Mouse (Mus musculus) midbrain, embryonic 15.5 days (tissue): ENCODE results near the gene Lrmda. TPM values are rescaled to one million over a fixed set of nuclear protein-coding genes. Genes with fewer than 3 reads are reported as not detected.

ENCODE experiments used
- ATAC-seq: fragments of 200-750 bp; cut with Nextera tagmentation; replicated peaks from 2 replicates; pipeline ENCODE4 v1.8.0; 2017; ENCODE audit warnings: moderate TSS enrichment
- H3K27ac ChIP-seq: fragments of 300-500 bp; sonication (generic); 2 replicates; pipeline ENCODE4 v1.5.1; 2015; ENCODE audit warnings: mild to moderate bottlenecking, inconsistent platforms
- H3K27me3 ChIP-seq: fragments of 300-500 bp; sonication (generic); replicated peaks from 2 replicates; pipeline ENCODE4 v1.6.1; 2015; ENCODE audit warnings: inconsistent platforms
- H3K36me3 ChIP-seq: fragments of 300-500 bp; sonication (generic); replicated peaks from 2 replicates; pipeline ENCODE4 v1.6.1; 2015; ENCODE audit warnings: inconsistent platforms
- H3K4me1 ChIP-seq: fragments of 300-500 bp; sonication (generic); 2 replicates; pipeline ENCODE4 v1.6.1; 2015; ENCODE audit warnings: inconsistent platforms
- H3K4me2 ChIP-seq: fragments of 300-500 bp; sonication (generic); 2 replicates; pipeline ENCODE4 v1.6.1; 2015; ENCODE audit warnings: inconsistent platforms, mild to moderate bottlenecking, moderate library complexity
- H3K4me3 ChIP-seq: fragments of 300-500 bp; sonication (generic); 2 replicates; pipeline ENCODE4 v1.5.1; 2015; ENCODE audit warnings: mild to moderate bottlenecking, inconsistent platforms
- H3K9ac ChIP-seq: fragments of 300-500 bp; sonication (generic); 2 replicates; pipeline ENCODE4 v1.6.1; 2015; ENCODE audit warnings: mild to moderate bottlenecking, inconsistent platforms
- H3K9me3 ChIP-seq: fragments of 300-500 bp; sonication (generic); 2 replicates; pipeline ENCODE4 v1.6.1; 2016; ENCODE audit warnings: inconsistent platforms
- WGBS: fragments of 180-500 bp; shearing (Covaris S2); methylation state at CpG from one replicate; pipeline ENCODE4 v1.1.7; 2015; ENCODE audit warnings: mixed read lengths; 5-methylcytosine and 5-hydroxymethylcytosine counted together
- polyA plus RNA-seq: library from polyadenylated mRNA; unstranded; fragments of >200 nt; fragmentation: Nextera tagmentation; extraction: Ambion mirVana; gene quantifications from 2 replicates; pipeline ENCODE4 v1.2.1, GENCODE M21; 2015

Gene Lrmda
- polyA plus RNA-seq, 1 experiment from 2014 or later: 0.31 TPM

- Histone ChIP-seq H3K4me3 (peak overlapping the region; percentile 45), H3K27ac (no peak overlapping the region), H3K9me3 (no peaks in the 10 kb centered on the region), H3K4me2 (peak overlapping the region; percentile 79), H3K36me3 (no peaks in the 10 kb centered on the region), H3K4me1 (peaks cover 38% of the 10 kb centered on the region), H3K9ac (peak overlapping the region; percentile 3; the same call in 1 of the 2 replicates), H3K27me3 (peaks cover 38% of the 10 kb centered on the region)
- no peak for ATAC-seq
- 4% methylated on average over 44 of the region's 44 CpGs for WGBS
Measured at GRCm38 (mm10) chr14:21994061-21994990, 25.2 kb upstream of the Lrmda start.

DNA sequence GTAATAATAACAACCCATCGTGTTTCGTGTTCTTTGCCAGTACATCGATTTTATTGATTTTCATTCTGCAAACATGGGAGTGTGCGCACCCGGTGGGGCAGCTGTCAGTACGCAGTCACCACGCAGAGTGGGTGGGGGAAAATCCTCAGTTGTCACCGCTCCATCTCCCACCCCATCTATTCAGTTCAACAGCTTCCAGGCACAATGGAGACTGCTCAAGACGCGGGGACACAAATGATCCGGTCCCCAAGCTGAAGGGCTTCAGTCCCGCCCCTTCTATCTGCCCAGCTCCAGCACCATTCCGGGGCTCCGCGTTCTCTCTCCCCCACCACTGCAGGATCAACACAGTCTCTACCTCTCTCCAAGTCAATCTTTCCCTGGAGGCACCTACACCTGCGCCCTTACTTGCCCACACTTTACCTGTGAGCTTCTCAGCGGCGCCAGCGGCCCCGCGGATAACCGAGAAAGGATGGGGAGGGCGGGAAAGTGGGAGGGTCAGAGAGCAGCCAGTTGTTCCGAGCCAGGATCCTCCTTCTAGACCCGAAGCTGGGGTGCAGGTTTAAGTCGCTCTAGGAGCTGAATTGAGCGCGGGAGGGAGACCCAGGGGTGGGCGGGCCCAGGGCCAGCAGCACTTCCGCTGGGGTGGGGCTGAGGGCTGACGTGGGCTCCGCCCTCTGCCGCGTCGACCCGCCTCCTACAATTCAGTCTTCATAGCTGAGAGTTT lies 24.3 kb upstream of the Lrmda start:
- peak; percentile 69 for ATAC-seq
- Histone ChIP-seq H3K27me3 (peaks cover 33% of the 10 kb centered on the region), H3K4me1 (peaks cover 31% of the 10 kb centered on the region), H3K36me3 (no peaks in the 10 kb centered on the region), H3K9me3 (no peaks in the 10 kb centered on the region), H3K9ac (peak overlapping the region; percentile 34; the same call in 1 of the 2 replicates), H3K27ac (peak overlapping the region; percentile 51; the same call in 1 of the 2 replicates), H3K4me3 (peak overlapping the region; percentile 45), H3K4me2 (peak overlapping the region; percentile 79)
- 0% methylated on average over 36 of the region's 36 CpGs for WGBS

GRCm38 (mm10) chr14:21999588-21999987 lies 19.9 kb upstream of the Lrmda start:
- Histone ChIP-seq H3K27me3 (peaks cover 9% of the 10 kb centered on the region), H3K9ac (no peak overlapping the region), H3K27ac (no peak overlapping the region), H3K9me3 (no peaks in the 10 kb centered on the region), H3K4me1 (peaks cover 12% of the 10 kb centered on the region), H3K4me2 (no peak overlapping the region), H3K36me3 (no peaks in the 10 kb centered on the region), H3K4me3 (no peak overlapping the region)
- 94% methylated on average over 4 of the region's 4 CpGs for WGBS
- no peak for ATAC-seq

DNA sequence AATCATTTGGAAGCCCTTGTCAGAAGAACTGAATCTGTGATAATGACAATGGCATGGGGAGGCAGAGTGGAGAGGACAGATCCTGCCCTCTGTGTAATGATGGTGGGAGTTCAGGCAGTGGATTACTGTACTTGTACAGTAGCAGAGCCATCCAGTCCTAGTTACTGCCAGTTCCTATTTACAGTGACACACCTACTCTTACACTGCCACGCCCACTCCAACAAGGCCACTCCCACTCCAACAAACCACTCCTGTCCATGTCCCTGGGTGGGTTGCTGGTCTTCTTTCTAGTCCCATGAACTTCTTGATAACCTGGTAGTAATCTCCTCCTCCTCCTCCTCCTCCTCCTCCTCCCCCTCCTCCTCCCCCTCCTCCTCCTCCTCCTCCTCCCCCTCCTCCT lies 16.3 kb upstream of the Lrmda start:
- Histone ChIP-seq H3K4me3 (no peak overlapping the region), H3K9me3 (no peaks in the 10 kb centered on the region), H3K36me3 (no peaks in the 10 kb centered on the region), H3K4me2 (no peak overlapping the region), H3K4me1 (no peaks in the 10 kb centered on the region), H3K27me3 (no peaks in the 10 kb centered on the region; the same call in 1 of the 2 replicates), H3K9ac (no peak overlapping the region), H3K27ac (no peak overlapping the region)
- no peak for ATAC-seq
- WGBS: 71% methylated on average over 1 of the region's 1 CpGs

- H3K27me3 ChIP-seq: no peaks in the 10 kb centered on the region; the same call in 1 of the 2 replicates
- H3K9me3 ChIP-seq: no peaks in the 10 kb centered on the region
- H3K36me3 ChIP-seq: no peaks in the 10 kb centered on the region
- H3K27ac ChIP-seq: no peak overlapping the region
- H3K4me1 ChIP-seq: no peaks in the 10 kb centered on the region
- no peak for ATAC-seq
- WGBS: 93% methylated on average over 4 of the region's 4 CpGs
- H3K4me2 ChIP-seq: no peak overlapping the region
- no peak overlapping the region for H3K9ac ChIP-seq
- H3K4me3 ChIP-seq: no peak overlapping the region
Measured at GRCm38 (mm10) chr14:22003631-22004030, 15.9 kb upstream of the Lrmda start.

DNA sequence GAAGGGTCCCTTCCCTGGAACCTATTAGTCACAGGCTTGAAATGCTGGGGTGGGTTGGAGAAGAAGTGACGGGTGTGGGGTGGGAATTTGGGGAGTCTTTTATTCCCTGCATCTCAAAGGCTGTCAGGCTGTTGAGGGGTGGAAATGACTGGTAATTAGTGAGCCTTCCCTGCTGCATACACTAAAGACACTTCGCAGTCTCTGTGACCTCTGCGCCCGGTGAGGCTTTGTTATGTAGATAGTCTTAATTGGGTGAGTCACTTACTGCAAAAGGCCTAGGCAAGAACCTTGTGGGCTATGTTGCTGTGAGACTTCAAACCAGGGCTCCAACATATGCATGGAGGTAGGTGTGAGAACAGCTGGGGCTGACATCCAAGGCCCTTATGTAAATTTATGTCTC lies 14.6 kb upstream of the Lrmda start:
- no peaks in the 10 kb centered on the region for H3K4me1 ChIP-seq
- no peak overlapping the region for H3K9ac ChIP-seq
- no peak overlapping the region for H3K27ac ChIP-seq
- no peaks in the 10 kb centered on the region for H3K36me3 ChIP-seq
- H3K9me3 ChIP-seq: no peaks in the 10 kb centered on the region
- H3K4me2 ChIP-seq: no peak overlapping the region
- no peak overlapping the region for H3K4me3 ChIP-seq
- 9% methylated on average over 4 of the region's 4 CpGs for WGBS
- no peaks in the 10 kb centered on the region; the same call in 1 of the 2 replicates for H3K27me3 ChIP-seq
- ATAC-seq: no peak

- Histone ChIP-seq H3K9me3 (no peaks in the 10 kb centered on the region), H3K27ac (no peak overlapping the region), H3K4me3 (no peak overlapping the region), H3K4me1 (no peaks in the 10 kb centered on the region), H3K27me3 (no peaks in the 10 kb centered on the region; the same call in 1 of the 2 replicates), H3K9ac (no peak overlapping the region), H3K4me2 (no peak overlapping the region), H3K36me3 (no peaks in the 10 kb centered on the region)
- WGBS: 88% methylated on average over 6 of the region's 6 CpGs
- no peak for ATAC-seq
Measured at GRCm38 (mm10) chr14:22007006-22007405, 12.5 kb upstream of the Lrmda start.

DNA sequence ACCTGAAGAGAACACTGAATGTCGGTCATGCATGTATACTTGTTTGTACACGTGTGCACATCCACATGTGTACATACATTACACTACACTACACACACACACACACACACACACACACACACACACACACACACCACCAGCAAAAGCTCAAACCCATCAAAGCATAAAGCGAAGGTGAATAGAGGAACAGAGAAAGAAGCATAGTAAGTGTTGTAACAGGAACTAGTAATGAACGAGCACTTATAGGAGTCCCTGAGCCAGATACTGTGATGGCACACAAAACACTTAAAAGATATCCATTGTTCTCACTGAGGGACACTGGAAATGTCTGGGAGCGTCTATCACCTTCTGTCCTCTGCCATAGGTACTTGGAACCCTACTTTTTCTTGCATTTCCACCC lies 5.2 kb upstream of the Lrmda start:
- H3K4me2 ChIP-seq: no peak overlapping the region
- H3K27ac ChIP-seq: no peak overlapping the region
- H3K36me3 ChIP-seq: no peaks in the 10 kb centered on the region
- no peaks in the 10 kb centered on the region for H3K9me3 ChIP-seq
- 88% methylated on average over 5 of the region's 5 CpGs for WGBS
- H3K9ac ChIP-seq: no peak overlapping the region
- peaks cover 14% of the 10 kb centered on the region for H3K27me3 ChIP-seq
- no peak for ATAC-seq
- H3K4me3 ChIP-seq: no peak overlapping the region
- H3K4me1 ChIP-seq: peaks cover 2% of the 10 kb centered on the region

GRCm38 (mm10) chr14:22014781-22015180 lies 4.7 kb upstream of the Lrmda start:
- Histone ChIP-seq H3K9ac (no peak overlapping the region), H3K27ac (no peak overlapping the region), H3K4me2 (no peak overlapping the region), H3K4me1 (peaks cover 6% of the 10 kb centered on the region), H3K27me3 (peaks cover 17% of the 10 kb centered on the region), H3K9me3 (no peaks in the 10 kb centered on the region), H3K4me3 (no peak overlapping the region), H3K36me3 (no peaks in the 10 kb centered on the region)
- WGBS: 71% methylated on average over 4 of the region's 4 CpGs
- ATAC-seq: no peak

- 64% methylated on average over 5 of the region's 5 CpGs for WGBS
- ATAC-seq: no peak
- no peak overlapping the region for H3K27ac ChIP-seq
- no peak overlapping the region for H3K4me2 ChIP-seq
- H3K4me1 ChIP-seq: peaks cover 10% of the 10 kb centered on the region
- no peak overlapping the region for H3K4me3 ChIP-seq
- no peaks in the 10 kb centered on the region for H3K36me3 ChIP-seq
- peaks cover 20% of the 10 kb centered on the region for H3K27me3 ChIP-seq
- no peaks in the 10 kb centered on the region for H3K9me3 ChIP-seq
- H3K9ac ChIP-seq: no peak overlapping the region
Measured at GRCm38 (mm10) chr14:22017011-22017410, 2.5 kb upstream of the Lrmda start.

DNA sequence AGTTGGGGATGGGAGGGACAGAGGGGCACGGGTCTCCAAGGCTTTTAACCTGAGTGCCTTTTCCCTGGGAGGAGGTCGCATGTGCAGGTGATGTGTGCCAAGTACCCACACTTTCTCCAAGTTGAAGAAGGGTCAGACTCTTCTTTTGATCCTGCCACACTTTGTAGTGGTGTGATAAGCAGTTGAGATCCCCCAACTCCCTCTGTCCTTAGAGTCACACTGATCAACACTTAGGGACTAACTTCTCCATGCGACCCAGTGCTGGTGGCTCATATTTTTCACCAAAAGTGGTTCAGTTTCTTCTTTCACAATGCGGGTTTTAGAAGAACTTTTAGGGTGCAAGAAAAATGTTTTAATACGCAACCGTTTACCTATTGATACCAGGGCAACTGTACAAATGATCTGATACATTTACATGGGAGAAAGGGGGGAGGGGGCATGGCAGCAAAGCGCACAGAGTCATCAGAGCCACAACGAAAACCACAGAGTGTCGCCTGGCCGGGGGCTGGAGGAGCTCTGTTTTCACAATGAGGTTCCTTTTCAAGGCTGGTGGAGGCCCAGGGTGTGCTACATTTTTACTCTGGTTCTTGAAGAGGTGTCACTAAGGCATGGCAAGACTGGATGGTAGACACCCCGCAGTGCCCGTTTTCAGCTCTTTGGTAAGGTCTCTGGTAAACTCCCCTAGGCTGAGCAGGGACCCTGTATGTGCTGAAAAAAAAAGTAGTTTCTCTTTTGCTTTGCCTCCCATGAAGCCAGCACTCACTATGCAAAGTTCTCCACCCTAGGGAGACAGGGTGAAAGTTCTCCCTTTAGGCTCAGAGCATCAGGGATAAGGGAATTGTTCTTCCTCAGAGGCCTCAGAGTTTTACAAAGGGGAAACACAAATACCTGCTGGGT lies 685 bp downstream of the Lrmda start:
- H3K9ac ChIP-seq: peak overlapping the region; percentile 28; the same call in 1 of the 2 replicates
- H3K27ac ChIP-seq: no peak overlapping the region
- no peak for ATAC-seq
- no peaks in the 10 kb centered on the region for H3K9me3 ChIP-seq
- H3K4me1 ChIP-seq: peaks cover 10% of the 10 kb centered on the region
- no peaks in the 10 kb centered on the region for H3K36me3 ChIP-seq
- peak overlapping the region; percentile 64 for H3K4me2 ChIP-seq
- peak overlapping the region; percentile 34 for H3K4me3 ChIP-seq
- H3K27me3 ChIP-seq: peaks cover 20% of the 10 kb centered on the region
- 43% methylated on average over 12 of the region's 12 CpGs for WGBS

GRCm38 (mm10) chr14:22020885-22021284 lies 1.4 kb downstream of the Lrmda start:
- no peak for ATAC-seq
- H3K4me1 ChIP-seq: peaks cover 10% of the 10 kb centered on the region
- H3K4me3 ChIP-seq: no peak overlapping the region
- WGBS: 10% methylated on average over 2 of the region's 2 CpGs
- no peak overlapping the region for H3K9ac ChIP-seq
- no peaks in the 10 kb centered on the region for H3K9me3 ChIP-seq
- H3K27me3 ChIP-seq: peaks cover 20% of the 10 kb centered on the region
- H3K4me2 ChIP-seq: no peak overlapping the region
- no peak overlapping the region for H3K27ac ChIP-seq
- no peaks in the 10 kb centered on the region for H3K36me3 ChIP-seq
